Mouse (Mus musculus): Measurements from ENCODE around the gene Acad10.

- TF ChIP-seq POLR2A (IDR thresholded peaks at IDR 0.05; ENCODE audit: insufficient read length, low read depth) (no peak), SRF (IDR thresholded peaks at IDR 0.05; ENCODE audit: control insufficient read depth, insufficient read length, low read depth) (no peak), REST (IDR thresholded peaks at IDR 0.05; ENCODE audit: insufficient read depth, insufficient read length) (no peak)
These were observed 26.0 kb upstream of the Acad10 start for GRCm38 (mm10) chr5:121686113-121686898.

Data from myocyte (in vitro differentiated cells).